Mouse (Mus musculus): ENCODE measurements around the gene Slco3a1. TPM values are rescaled to one million over a fixed set of nuclear protein-coding genes. Genes with fewer than 3 reads are reported as not detected.

Gene Slco3a1
- polyA plus RNA-seq, 1 experiment = 9.4 TPM

GRCm38 (mm10) chr7:74368256-74368980 lies 186.2 kb downstream of the Slco3a1 start:
- H3K9me3 ChIP-seq = no peaks in the 10 kb centered on the region
- no peak overlapping the region for H3K4me3 ChIP-seq (replicated peaks)
- H3K27me3 ChIP-seq (replicated peaks) = peaks cover 25% of the 10 kb centered on the region
- no peaks in the 10 kb centered on the region for H3K36me3 ChIP-seq (replicated peaks; ENCODE audit: low read length)
- peaks cover 55% of the 10 kb centered on the region for H3K4me1 ChIP-seq
- TF ChIP-seq GATA1 (IDR thresholded peaks at IDR 0.05; ENCODE audit: borderline replicate concordance, low read length) (no peak), FLI1 (IDR thresholded peaks at IDR 0.05; ENCODE audit: low read length) (no peak)

- TF ChIP-seq GATA1 (IDR thresholded peaks at IDR 0.05; ENCODE audit: borderline replicate concordance, low read length) (no peak), FLI1 (IDR thresholded peaks at IDR 0.05; ENCODE audit: low read length) (no peak)
- H3K9me3 ChIP-seq = no peaks in the 10 kb centered on the region
- no peak overlapping the region for H3K4me3 ChIP-seq (replicated peaks)
- H3K36me3 ChIP-seq (replicated peaks; ENCODE audit: low read length) = no peaks in the 10 kb centered on the region
- peaks cover 56% of the 10 kb centered on the region for H3K4me1 ChIP-seq
- H3K27me3 ChIP-seq (replicated peaks) = peaks cover 16% of the 10 kb centered on the region
Measured at GRCm38 (mm10) chr7:74367350-74367749, 187.2 kb downstream of the Slco3a1 start.

- Histone ChIP-seq H3K4me3 (replicated peaks) (no peak overlapping the region), H3K27me3 (replicated peaks) (peaks cover 9% of the 10 kb centered on the region), H3K9me3 (no peaks in the 10 kb centered on the region), H3K36me3 (replicated peaks; ENCODE audit: low read length) (no peaks in the 10 kb centered on the region), H3K4me1 (peaks cover 59% of the 10 kb centered on the region)
- no peak for TF ChIP-seq FLI1 (IDR thresholded peaks at IDR 0.05; ENCODE audit: low read length)
- TF ChIP-seq GATA1 (IDR thresholded peaks at IDR 0.05; ENCODE audit: borderline replicate concordance, low read length) = no peak
Measured at GRCm38 (mm10) chr7:74365623-74366022, 189.0 kb downstream of the Slco3a1 start.

GRCm38 (mm10) chr7:74364956-74365355 lies 189.6 kb downstream of the Slco3a1 start:
- Histone ChIP-seq H3K4me3 (replicated peaks) (no peak overlapping the region), H3K36me3 (replicated peaks; ENCODE audit: low read length) (no peaks in the 10 kb centered on the region), H3K4me1 (peaks cover 64% of the 10 kb centered on the region), H3K9me3 (no peaks in the 10 kb centered on the region), H3K27me3 (replicated peaks) (peaks cover 9% of the 10 kb centered on the region)
- TF ChIP-seq GATA1 (IDR thresholded peaks at IDR 0.05; ENCODE audit: borderline replicate concordance, low read length) (no peak), FLI1 (IDR thresholded peaks at IDR 0.05; ENCODE audit: low read length) (no peak)

- Histone ChIP-seq H3K4me3 (replicated peaks) (no peak overlapping the region), H3K36me3 (replicated peaks; ENCODE audit: low read length) (no peaks in the 10 kb centered on the region), H3K27me3 (replicated peaks) (peaks cover 7% of the 10 kb centered on the region), H3K4me1 (peaks cover 61% of the 10 kb centered on the region), H3K9me3 (no peaks in the 10 kb centered on the region)
- TF ChIP-seq GATA1 (IDR thresholded peaks at IDR 0.05; ENCODE audit: borderline replicate concordance, low read length) (no peak), FLI1 (IDR thresholded peaks at IDR 0.05; ENCODE audit: low read length) (no peak)
Measured at GRCm38 (mm10) chr7:74363440-74363839, 191.1 kb downstream of the Slco3a1 start.

GRCm38 (mm10) chr7:74361677-74362076 lies 192.9 kb downstream of the Slco3a1 start:
- TF ChIP-seq FLI1 (IDR thresholded peaks at IDR 0.05; ENCODE audit: low read length) (no peak), GATA1 (IDR thresholded peaks at IDR 0.05; ENCODE audit: borderline replicate concordance, low read length) (no peak)
- H3K4me3 ChIP-seq (replicated peaks) = peak overlapping the region; percentile 25
- no peaks in the 10 kb centered on the region for H3K36me3 ChIP-seq (replicated peaks; ENCODE audit: low read length)
- peaks cover 43% of the 10 kb centered on the region for H3K4me1 ChIP-seq
- H3K27me3 ChIP-seq (replicated peaks) = peaks cover 7% of the 10 kb centered on the region
- H3K9me3 ChIP-seq = no peaks in the 10 kb centered on the region

GRCm38 (mm10) chr7:74357027-74357426 lies 197.6 kb downstream of the Slco3a1 start:
- Histone ChIP-seq H3K27me3 (replicated peaks) (no peaks in the 10 kb centered on the region), H3K4me3 (replicated peaks) (no peak overlapping the region), H3K36me3 (replicated peaks; ENCODE audit: low read length) (no peaks in the 10 kb centered on the region), H3K9me3 (no peaks in the 10 kb centered on the region), H3K4me1 (peaks cover 17% of the 10 kb centered on the region)
- TF ChIP-seq FLI1 (IDR thresholded peaks at IDR 0.05; ENCODE audit: low read length) (no peak), GATA1 (IDR thresholded peaks at IDR 0.05; ENCODE audit: borderline replicate concordance, low read length) (no peak)

GRCm38 (mm10) chr7:74354527-74355256 lies 199.9 kb downstream of the Slco3a1 start:
- no peaks in the 10 kb centered on the region for H3K4me1 ChIP-seq

GRCm38 (mm10) chr7:74353707-74354468 lies 200.7 kb downstream of the Slco3a1 start:
- H3K27me3 ChIP-seq (replicated peaks) = no peaks in the 10 kb centered on the region
- H3K36me3 ChIP-seq (replicated peaks; ENCODE audit: low read length) = no peaks in the 10 kb centered on the region
- no peaks in the 10 kb centered on the region for H3K9me3 ChIP-seq
- TF ChIP-seq GATA1 (IDR thresholded peaks at IDR 0.05; ENCODE audit: borderline replicate concordance, low read length) (no peak), FLI1 (IDR thresholded peaks at IDR 0.05; ENCODE audit: low read length) (no peak)
- no peaks in the 10 kb centered on the region for H3K4me1 ChIP-seq
- H3K4me3 ChIP-seq (replicated peaks) = no peak overlapping the region

More at GRCm38 (mm10) chr7:74354527-74355256, 199.9 kb downstream of the Slco3a1 start:
- Histone ChIP-seq H3K9me3 (no peaks in the 10 kb centered on the region), H3K36me3 (replicated peaks; ENCODE audit: low read length) (no peaks in the 10 kb centered on the region), H3K4me3 (replicated peaks) (no peak overlapping the region), H3K27me3 (replicated peaks) (no peaks in the 10 kb centered on the region)
- no peak for TF ChIP-seq FLI1 (IDR thresholded peaks at IDR 0.05; ENCODE audit: low read length)
- TF ChIP-seq GATA1 (IDR thresholded peaks at IDR 0.05; ENCODE audit: borderline replicate concordance, low read length) = no peak
